Mouse (Mus musculus) cerebellum, adult 8-10 months (tissue): ENCODE results near the gene Fut1.
A peak's percentile ranks its signal among the peaks of the same experiment; 100 is the strongest.
"Not testable (repeated sequence)": the region's sequence is repeated elsewhere in the genome, so short reads cannot be mapped to it uniquely, and the experiment has no call there.

Experiments
- DNase-seq: peaks from one replicate; pipeline ENCODE4 v3.0.0; 2022

The Fut1 gene

GRCm38 (mm10) chr7:45640191-45640957 lies 23.3 kb downstream of the Fut1 start:
- peak; percentile 43 for DNase-seq

- DNase-seq, result peak; percentile 53
These were observed 24.4 kb downstream of the Fut1 start for GRCm38 (mm10) chr7:45641391-45642040.

DNA sequence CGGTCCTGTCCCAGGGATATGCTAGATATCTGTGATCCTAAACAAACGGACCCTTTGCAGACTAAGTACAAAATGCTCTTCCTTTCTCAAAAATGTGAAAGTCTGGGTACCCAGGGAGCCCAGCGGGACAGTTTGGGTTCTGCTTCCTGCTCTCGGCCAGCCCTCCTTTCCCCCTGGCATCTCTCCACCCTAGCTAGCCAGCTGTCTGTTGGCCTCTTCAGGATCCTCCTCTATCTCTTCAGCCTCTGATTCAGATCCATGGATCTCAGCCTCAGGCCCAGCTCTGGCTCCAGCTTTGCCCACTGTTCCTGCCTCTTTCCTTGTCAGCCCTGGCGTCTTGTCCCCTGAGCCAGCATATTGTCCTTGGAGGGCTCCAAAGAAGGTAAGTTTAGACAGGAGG lies 25.0 kb downstream of the Fut1 start:
- peak; percentile 48 for DNase-seq

DNA sequence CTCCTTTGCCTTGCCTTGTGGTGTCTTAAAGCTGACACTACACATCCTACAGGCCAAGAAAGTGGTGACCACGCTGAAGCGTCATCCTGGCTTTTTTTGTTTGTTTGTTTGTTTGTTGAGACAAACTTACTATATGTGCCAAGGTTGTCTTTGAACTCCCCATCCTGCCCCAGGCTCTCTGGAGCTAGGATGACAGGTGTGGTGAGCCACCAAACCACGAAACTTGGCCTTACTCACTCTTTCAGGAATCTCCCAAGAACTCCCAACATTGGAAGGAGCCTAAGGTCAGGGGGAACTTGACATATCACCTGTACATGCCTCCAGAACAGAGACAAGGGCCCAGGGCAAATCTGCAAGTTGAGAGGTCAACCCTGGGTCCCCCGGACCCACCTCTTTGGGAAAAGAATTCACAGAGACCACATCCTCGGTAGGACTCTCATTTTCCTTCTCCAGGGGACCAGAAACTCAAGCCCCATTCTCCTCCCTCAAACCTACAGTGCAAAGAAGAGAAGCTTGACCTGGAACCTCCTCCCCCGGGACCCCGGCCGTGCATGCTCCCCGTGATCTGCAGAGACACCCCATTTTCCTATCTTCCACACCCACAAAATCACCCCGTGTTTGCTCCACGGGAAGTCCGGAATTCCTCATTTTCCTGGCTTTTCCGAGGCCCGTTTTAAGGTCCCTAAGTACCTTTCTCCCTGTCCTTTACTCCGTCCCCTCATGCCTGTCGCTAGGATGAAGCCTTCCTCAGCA lies 25.6 kb downstream of the Fut1 start:
- no peak for DNase-seq

DNA sequence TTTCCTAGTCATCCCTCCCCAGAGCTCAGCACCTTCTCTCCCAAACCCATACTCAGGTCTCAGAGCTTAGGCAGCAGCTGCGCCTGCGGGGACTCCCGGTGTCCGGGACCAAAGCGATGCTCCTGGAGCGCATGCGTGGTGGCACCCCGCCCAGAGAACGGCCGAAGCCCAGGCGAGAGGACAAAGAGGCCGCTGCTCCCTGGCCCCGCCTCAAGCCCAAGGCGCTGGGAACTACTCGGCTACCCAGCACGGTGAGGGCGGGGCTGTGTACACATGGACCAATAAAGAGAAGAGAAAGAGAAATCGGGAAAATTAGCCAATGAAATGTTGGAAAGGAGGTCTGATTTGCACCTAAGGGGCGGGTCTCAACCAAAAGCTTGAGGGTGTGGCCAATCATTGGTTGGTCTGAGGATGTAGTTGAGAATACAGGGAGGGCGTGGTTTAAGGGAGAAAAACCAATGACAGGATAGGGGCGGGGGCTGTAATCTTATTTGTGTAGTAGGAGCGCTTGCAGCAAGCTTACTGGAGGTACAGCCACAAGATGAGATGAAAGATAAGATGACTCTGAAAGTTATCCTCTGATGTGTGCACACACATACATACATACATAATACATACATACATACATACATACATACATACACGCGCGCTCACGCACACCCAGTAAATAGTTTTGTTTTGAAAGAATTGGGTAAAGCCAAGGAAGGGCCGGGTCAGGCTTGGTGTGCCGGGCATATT lies 26.5 kb downstream of the Fut1 start:
- DNase-seq, result peak; percentile 98

- DNase-seq, result peak; percentile 67
These were observed 27.1 kb downstream of the Fut1 start for GRCm38 (mm10) chr7:45644183-45644582.

GRCm38 (mm10) chr7:45644872-45645590 lies 27.9 kb downstream of the Fut1 start:
- no peak for DNase-seq

GRCm38 (mm10) chr7:45645591-45645971 lies 28.5 kb downstream of the Fut1 start:
- DNase-seq, result no peak

DNA sequence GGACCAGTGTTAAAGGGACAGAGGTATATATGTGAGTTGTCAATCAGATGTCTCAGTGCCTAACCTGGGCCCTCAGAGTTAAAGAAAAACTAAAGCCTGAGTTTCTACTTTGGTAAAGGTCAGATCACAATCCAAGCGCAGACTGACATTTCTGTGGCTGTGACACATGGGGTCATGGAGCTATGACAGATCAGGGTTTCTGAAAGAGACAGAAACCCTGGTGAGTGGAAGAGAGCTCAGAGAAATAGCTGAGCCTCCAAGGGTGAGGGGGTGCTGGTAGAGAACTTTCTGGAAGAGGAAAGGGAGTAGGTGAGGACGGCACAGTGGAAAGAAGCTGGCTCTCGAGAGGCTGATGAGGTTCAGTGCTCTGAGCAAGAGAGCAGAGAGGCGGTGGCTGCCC lies 29.6 kb downstream of the Fut1 start:
- DNase-seq, result no peak

- DNase-seq, result no peak
These were observed 32.3 kb downstream of the Fut1 start for GRCm38 (mm10) chr7:45649351-45649750.

GRCm38 (mm10) chr7:45650484-45650883 lies 33.4 kb downstream of the Fut1 start:
- DNase-seq, result not testable (repeated sequence)

GRCm38 (mm10) chr7:45654424-45655047 lies 37.4 kb downstream of the Fut1 start:
- DNase-seq, result no peak

- no peak for DNase-seq
These were observed 43.8 kb downstream of the Fut1 start for GRCm38 (mm10) chr7:45660746-45661478.

- DNase-seq, result not testable (repeated sequence)
These were observed 44.6 kb downstream of the Fut1 start for GRCm38 (mm10) chr7:45661702-45662101.

- no peak for DNase-seq
These were observed 48.4 kb downstream of the Fut1 start for GRCm38 (mm10) chr7:45665303-45666138.

- no peak for DNase-seq
These were observed 49.1 kb downstream of the Fut1 start, which contains the start of gene Fut2 for GRCm38 (mm10) chr7:45666161-45666560. Fut2 (minus strand) TSS chr7:45666394.

- DNase-seq, result no peak
These were observed 50.7 kb downstream of the Fut1 start for GRCm38 (mm10) chr7:45667761-45668160.

GRCm38 (mm10) chr7:45668921-45669320 lies 51.8 kb downstream of the Fut1 start:
- no peak for DNase-seq
